In the genomic region with DNA sequence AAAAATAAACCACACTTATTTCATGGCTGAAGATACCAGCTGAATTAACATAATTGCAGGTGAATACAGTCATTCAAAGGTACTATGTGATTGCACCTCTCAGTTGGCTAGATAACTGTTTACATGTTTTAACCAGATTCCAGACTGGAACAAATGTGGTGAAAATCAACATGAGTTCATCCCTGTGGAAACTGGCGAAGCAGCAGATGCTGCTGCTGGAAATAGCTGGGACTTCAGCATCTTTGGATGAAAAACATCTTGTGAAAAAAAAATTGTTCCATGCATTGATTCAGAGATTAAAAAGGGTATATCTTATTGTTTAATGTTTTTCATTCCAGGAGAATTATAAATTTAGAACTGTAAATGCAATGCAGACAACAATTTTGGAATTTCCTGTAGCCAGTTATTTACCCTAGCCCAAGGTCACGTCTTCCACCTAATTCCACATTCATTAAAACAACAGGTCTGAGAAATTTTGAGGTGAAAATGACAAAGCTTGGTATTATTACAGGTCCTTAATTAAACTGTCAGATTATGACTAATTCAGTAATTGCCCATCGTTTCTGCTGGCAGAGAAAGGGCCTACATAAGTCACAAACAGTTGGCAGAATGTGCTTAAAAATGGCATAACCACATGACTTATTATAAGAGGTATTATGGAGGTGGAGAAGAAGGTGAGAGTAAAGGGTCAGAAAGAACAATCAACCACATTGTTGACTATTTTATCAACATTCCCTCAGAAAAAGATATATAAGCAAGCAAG, we compare ENCODE assay signal across 12 mouse cellular contexts.
DNase-seq lines count a peak whose midpoint lies in the region.
"Had no signal": no experiment of that assay in that cellular context is flagged by ENCODE, and none has a peak within 500 bp of the region (broad histone marks: within the 10 kb centered on the region; RNA-seq: fewer than 3 reads in every experiment).

No protein-coding gene starts in this region.

- intact Hi-C loops in left cerebral cortex, postnatal 4 days (cut with DNase I) = no loop called here

- peak; percentile 26 for DNase-seq in cerebellum, adult 9-10 months
- DNase-seq in cerebellum, adult 11-12 months = no peak
- peak; percentile 21 for DNase-seq in left cerebral cortex, adult 11 months (ENCODE audit: low spot score)
- DNase-seq in left cerebral cortex, postnatal 4 days = no peak
- DNase-seq in right cerebral cortex, adult 2 months (ENCODE audit: low spot score in 2 of 2) = peak; percentile 25 to 29
- no peak for DNase-seq in heart, postnatal 4 days
- no peak for DNase-seq in gastrocnemius, postnatal 10 days
- no peak for DNase-seq in adrenal gland, postnatal 10 days
- DNase-seq: heart, postnatal 14 days; kidney, adult 11 months; lung, postnatal 10 days; thymus, adult 18-20 months had no signal

Comparison
In these comparisons a context has a peak if more than half of its experiments do, and no peak if none do; other contexts are left out.
1. DNase-seq: peak in cerebellum, adult 9-10 months (single experiment), left cerebral cortex, adult 11 months (single experiment) and right cerebral cortex, adult 2 months (2 of 2); none in cerebellum, adult 11-12 months (single experiment), left cerebral cortex, postnatal 4 days (single experiment), heart, postnatal 4 days (single experiment), gastrocnemius, postnatal 10 days (single experiment) and adrenal gland, postnatal 10 days (single experiment).